20 mouse cellular contexts compared by ENCODE assay signal in the genomic region with DNA sequence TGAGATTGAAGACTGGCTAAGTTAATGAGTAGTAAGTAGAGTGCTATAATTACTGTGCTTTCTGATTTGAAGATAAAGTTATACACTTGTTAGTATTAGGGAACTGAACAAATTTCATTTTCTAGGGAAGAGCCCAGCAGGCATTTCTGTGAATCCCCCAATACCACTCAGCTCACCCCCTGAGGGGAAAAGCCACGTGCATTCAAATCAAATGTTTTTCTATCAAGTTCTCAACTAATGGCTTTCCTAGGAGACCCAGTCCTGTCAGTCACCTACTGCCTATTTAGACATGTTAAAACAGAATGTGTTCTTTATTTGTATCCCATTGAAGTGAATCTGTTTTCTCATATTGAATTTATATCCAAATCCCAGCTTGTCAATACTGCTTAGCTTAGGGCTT.
DNase-seq lines count a peak whose midpoint lies in the region; ATAC-seq and TF ChIP-seq lines count a peak whose summit lies in the region.
"Had no signal": no experiment of that assay in that cellular context is flagged by ENCODE, and none has a peak within 500 bp of the region (broad histone marks: within the 10 kb centered on the region; RNA-seq: fewer than 3 reads in every experiment).

No protein-coding gene starts in this region.

- no peak overlapping the region for H3K4me2 ChIP-seq in forebrain, embryonic 14.5 days (ENCODE audit: low read length)
- no peak overlapping the region for H3K4me2 ChIP-seq in forebrain, postnatal 0 days (ENCODE audit: low read depth)
- no peak overlapping the region for H3K4me2 ChIP-seq in midbrain, embryonic 11.5 days
- H3K4me2 ChIP-seq in midbrain, embryonic 14.5 days (ENCODE audit: low read length): no peak overlapping the region
- H3K4me2 ChIP-seq: embryonic facial prominence, embryonic 15.5 days; heart, embryonic 12.5 days; hindbrain, embryonic 15.5 days had no signal

- no peak for TF ChIP-seq CTCF in forebrain, postnatal 0 days (IDR thresholded peaks at IDR 0.05; ENCODE audit: low read depth)

- H3K4me1 ChIP-seq in forebrain, embryonic 14.5 days (ENCODE audit: control insufficient read depth, insufficient read depth, low read length): no peaks in the 10 kb centered on the region; the same call in 1 of the 2 replicates
- H3K4me1 ChIP-seq in forebrain, postnatal 0 days (ENCODE audit: insufficient read depth): no peaks in the 10 kb centered on the region
- H3K4me1 ChIP-seq in midbrain, embryonic 11.5 days (ENCODE audit: control insufficient read depth, insufficient read depth, low read length): peaks cover 2% of the 10 kb centered on the region; the same call in 1 of the 2 replicates
- peaks cover 5% of the 10 kb centered on the region; the same call in 1 of the 2 replicates for H3K4me1 ChIP-seq in midbrain, embryonic 10.5 days
- peaks cover 19% of the 10 kb centered on the region for H3K4me1 ChIP-seq in midbrain, embryonic 14.5 days (ENCODE audit: control insufficient read depth, insufficient read depth, low read length)
- H3K4me1 ChIP-seq: embryonic facial prominence, embryonic 15.5 days; heart, embryonic 12.5 days; hindbrain, embryonic 15.5 days had no signal

- no peaks in the 10 kb centered on the region for H3K36me3 ChIP-seq in forebrain, embryonic 14.5 days (ENCODE audit: control insufficient read depth, insufficient read depth, low read length)
- no peaks in the 10 kb centered on the region for H3K36me3 ChIP-seq in forebrain, postnatal 0 days (ENCODE audit: insufficient read depth)
- H3K36me3 ChIP-seq in midbrain, embryonic 11.5 days (ENCODE audit: control insufficient read depth, insufficient read depth, low read length): no peaks in the 10 kb centered on the region
- no peaks in the 10 kb centered on the region for H3K36me3 ChIP-seq in midbrain, embryonic 10.5 days
- H3K36me3 ChIP-seq in midbrain, embryonic 14.5 days (ENCODE audit: control insufficient read depth, insufficient read depth, low read length): no peaks in the 10 kb centered on the region
- H3K36me3 ChIP-seq: embryonic facial prominence, embryonic 15.5 days; forebrain, embryonic 10.5 days; heart, embryonic 12.5 days; hindbrain, embryonic 15.5 days had no signal

- H3K4me3 ChIP-seq in forebrain, embryonic 14.5 days (ENCODE audit: low read depth, low read length): no peak overlapping the region
- H3K4me3 ChIP-seq in forebrain, postnatal 0 days (ENCODE audit: low read depth, low read length): no peak overlapping the region
- H3K4me3 ChIP-seq in midbrain, embryonic 11.5 days (ENCODE audit: low read depth, low read length): no peak overlapping the region
- H3K4me3 ChIP-seq in midbrain, embryonic 10.5 days: no peak overlapping the region
- H3K4me3 ChIP-seq in midbrain, embryonic 14.5 days (replicated peaks; ENCODE audit: low read depth, low read length): no peak overlapping the region
- H3K4me3 ChIP-seq: embryonic facial prominence, embryonic 15.5 days; erythroblast, embryonic 14.5 days; forebrain, embryonic 10.5 days; gastrocnemius, adult 2 months; heart, embryonic 12.5 days; hindbrain, embryonic 15.5 days had no signal

- no peak overlapping the region for H3K9ac ChIP-seq in forebrain, embryonic 14.5 days (ENCODE audit: low read length)
- H3K9ac ChIP-seq in forebrain, postnatal 0 days: no peak overlapping the region
- H3K9ac ChIP-seq in midbrain, embryonic 11.5 days (ENCODE audit: low read length): no peak overlapping the region
- no peak overlapping the region for H3K9ac ChIP-seq in midbrain, embryonic 14.5 days (replicated peaks; ENCODE audit: low read length)
- H3K9ac ChIP-seq: embryonic facial prominence, embryonic 15.5 days; heart, embryonic 12.5 days; hindbrain, embryonic 15.5 days had no signal

- H3K27me3 ChIP-seq in forebrain, embryonic 14.5 days (replicated peaks; ENCODE audit: control insufficient read depth, insufficient read depth, low read length): no peaks in the 10 kb centered on the region
- no peaks in the 10 kb centered on the region for H3K27me3 ChIP-seq in forebrain, postnatal 0 days (ENCODE audit: insufficient read depth, low read length)
- H3K27me3 ChIP-seq in midbrain, embryonic 11.5 days (ENCODE audit: control insufficient read depth, insufficient read depth, low read length): no peaks in the 10 kb centered on the region
- H3K27me3 ChIP-seq in midbrain, embryonic 10.5 days (ENCODE audit: low read depth, poor library complexity, severe bottlenecking): no peaks in the 10 kb centered on the region
- H3K27me3 ChIP-seq in midbrain, embryonic 14.5 days (ENCODE audit: control insufficient read depth, insufficient read depth, low read length): no peaks in the 10 kb centered on the region
- H3K27me3 ChIP-seq: embryonic facial prominence, embryonic 15.5 days; heart, embryonic 12.5 days; hindbrain, embryonic 15.5 days had no signal

- H3K27ac ChIP-seq in forebrain, embryonic 14.5 days (ENCODE audit: low read depth, low read length): no peak overlapping the region
- H3K27ac ChIP-seq in forebrain, postnatal 0 days (ENCODE audit: low read depth, low read length): no peak overlapping the region
- H3K27ac ChIP-seq in midbrain, embryonic 11.5 days (ENCODE audit: low read depth, low read length): no peak overlapping the region
- no peak overlapping the region for H3K27ac ChIP-seq in midbrain, embryonic 10.5 days (replicated peaks)
- H3K27ac ChIP-seq in midbrain, embryonic 14.5 days (replicated peaks; ENCODE audit: low read depth, low read length): peak overlapping the region; percentile 66; the same call in 1 of the 2 replicates
- H3K27ac ChIP-seq: embryonic facial prominence, embryonic 15.5 days; forebrain, embryonic 10.5 days; gastrocnemius, adult 2 months; hindbrain, embryonic 15.5 days had no signal

- no peak for ATAC-seq in forebrain, embryonic 14.5 days
- ATAC-seq in forebrain, postnatal 0 days: no peak
- ATAC-seq in midbrain, embryonic 11.5 days (ENCODE audit: low FRiP score): 0 out of 2 replicates have a peak, but pooled peaks have one; percentile 20
- 0 out of 2 replicates have a peak, but pooled peaks have one; percentile 28 for ATAC-seq in midbrain, embryonic 14.5 days (ENCODE audit: low FRiP score, low TSS enrichment)
- ATAC-seq: inflammation-experienced regulatory T-cells, adult 6 months; intestine, postnatal 0 days had no signal

- H3K9me3 ChIP-seq in forebrain, embryonic 14.5 days (replicated peaks; ENCODE audit: control insufficient read depth, low read length): no peaks in the 10 kb centered on the region
- H3K9me3 ChIP-seq in forebrain, postnatal 0 days (ENCODE audit: low read length): no peaks in the 10 kb centered on the region
- H3K9me3 ChIP-seq in midbrain, embryonic 11.5 days (ENCODE audit: control insufficient read depth, low read length): no peaks in the 10 kb centered on the region
- no peaks in the 10 kb centered on the region for H3K9me3 ChIP-seq in midbrain, embryonic 10.5 days (replicated peaks)
- no peaks in the 10 kb centered on the region for H3K9me3 ChIP-seq in midbrain, embryonic 14.5 days (ENCODE audit: control insufficient read depth, low read length)
- H3K9me3 ChIP-seq: embryonic facial prominence, embryonic 15.5 days; forebrain, embryonic 10.5 days; heart, embryonic 12.5 days; hindbrain, embryonic 15.5 days had no signal

- 6% methylated on average over 1 of the region's 1 CpGs for WGBS in forebrain, embryonic 14.5 days
- WGBS in forebrain, postnatal 0 days: 17% methylated on average over 1 of the region's 1 CpGs
- WGBS in midbrain, embryonic 11.5 days: 11% methylated on average over 1 of the region's 1 CpGs
- WGBS in midbrain, embryonic 10.5 days: 24% methylated on average over 1 of the region's 1 CpGs
- 11% methylated on average over 1 of the region's 1 CpGs for WGBS in midbrain, embryonic 14.5 days

- DNase-seq in forebrain, embryonic 14.5 days (ENCODE audit: low spot score): peak; percentile 8
- no peak for DNase-seq in forebrain, postnatal 0 days
- DNase-seq in midbrain, embryonic 11.5 days (ENCODE audit: low spot score, missing footprints): no peak
- DNase-seq in midbrain, embryonic 10.5 days (ENCODE audit: low spot score): no peak
- DNase-seq in midbrain, embryonic 14.5 days: peak; percentile 68
- no peak for DNase-seq in lung, adult 18-20 months
- DNase-seq in cerebellum, postnatal 4 days (ENCODE audit: low spot score in 2 of 2): no peak
- DNase-seq: adrenal gland, adult 2 months; adrenal gland, postnatal 25 days; cerebellum, adult 2 months; cerebellum, postnatal 10 days; gastrocnemius, adult 2 months; gastrocnemius, postnatal 25 days had no signal

Comparison
In these comparisons a context has a peak if more than half of its experiments do, and no peak if none do; other contexts are left out.
1. DNase-seq: peak in forebrain, embryonic 14.5 days (single experiment) and midbrain, embryonic 14.5 days (single experiment); none in forebrain, postnatal 0 days (single experiment), midbrain, embryonic 11.5 days (single experiment), midbrain, embryonic 10.5 days (single experiment), lung, adult 18-20 months (0 of 2) and cerebellum, postnatal 4 days (0 of 2).
2. ATAC-seq: peak in midbrain, embryonic 11.5 days (single experiment) and midbrain, embryonic 14.5 days (single experiment); none in forebrain, embryonic 14.5 days (single experiment) and forebrain, postnatal 0 days (single experiment).